Mouse (Mus musculus) urinary bladder, postnatal 10 days (tissue): Measurements from ENCODE around the gene B4galt1.

ENCODE experiments used
- DNase-seq: peaks from one replicate; pipeline ENCODE4 v3.0.0; 2022; ENCODE audit warnings: low spot score

B4galt1 gene

GRCm38 (mm10) chr4:40870206-40870605 is 16.4 kb upstream of the B4galt1 start:
- DNase-seq = no peak

DNA sequence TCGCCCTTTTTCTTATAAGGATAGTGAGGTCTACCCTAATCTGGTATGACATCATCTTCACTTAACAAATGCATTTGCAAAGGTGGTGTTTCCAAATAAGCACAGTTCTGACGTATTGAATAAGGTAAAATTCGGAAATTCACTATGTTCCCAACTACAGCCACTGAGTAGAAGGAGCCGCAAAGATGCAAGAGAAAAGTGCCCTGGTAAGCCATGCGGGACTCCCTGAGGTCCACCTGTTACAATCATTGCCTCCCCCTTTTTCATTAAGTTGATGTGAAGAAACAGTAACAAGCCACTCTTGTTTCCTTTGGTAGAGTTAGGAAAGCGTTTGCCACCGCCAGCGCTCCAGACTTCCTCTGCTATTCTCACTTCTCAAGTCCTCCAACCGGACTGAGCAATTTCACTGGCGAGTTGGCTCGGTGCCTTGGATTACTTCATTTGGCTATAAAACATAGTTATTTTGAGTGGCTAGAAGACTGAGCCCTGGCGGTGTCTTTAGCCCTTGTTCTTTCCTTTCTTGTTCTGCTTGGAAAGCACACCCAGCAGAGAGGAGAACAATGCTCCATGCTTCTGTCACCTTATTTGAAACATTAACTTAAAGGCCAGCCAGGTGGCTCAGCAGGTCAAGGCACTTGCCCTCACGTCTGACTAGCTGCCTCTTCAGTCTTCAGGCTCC is 14.9 kb upstream of the B4galt1 start:
- no peak for DNase-seq

DNA sequence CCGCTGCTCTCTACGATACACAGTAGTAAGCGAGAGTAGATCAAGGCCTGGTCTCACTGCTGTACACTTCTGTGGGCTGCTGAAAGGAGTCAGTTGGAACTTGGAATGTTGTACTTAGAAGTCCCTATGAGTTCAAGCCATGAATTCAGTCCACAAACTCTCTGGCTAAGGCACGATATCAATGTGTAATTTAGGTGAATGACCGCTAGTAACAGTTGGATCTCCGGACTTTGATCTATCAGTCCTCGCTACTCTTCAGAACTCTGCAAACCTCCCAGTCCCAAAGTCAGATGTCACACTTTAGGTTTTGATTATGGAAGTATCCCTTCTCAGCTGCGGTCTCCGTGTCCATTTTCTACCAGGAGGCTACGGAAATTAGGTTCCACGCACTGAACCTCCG is 10.6 kb upstream of the B4galt1 start:
- no peak for DNase-seq

GRCm38 (mm10) chr4:40863340-40863739 is 9.5 kb upstream of the B4galt1 start:
- no peak for DNase-seq

DNA sequence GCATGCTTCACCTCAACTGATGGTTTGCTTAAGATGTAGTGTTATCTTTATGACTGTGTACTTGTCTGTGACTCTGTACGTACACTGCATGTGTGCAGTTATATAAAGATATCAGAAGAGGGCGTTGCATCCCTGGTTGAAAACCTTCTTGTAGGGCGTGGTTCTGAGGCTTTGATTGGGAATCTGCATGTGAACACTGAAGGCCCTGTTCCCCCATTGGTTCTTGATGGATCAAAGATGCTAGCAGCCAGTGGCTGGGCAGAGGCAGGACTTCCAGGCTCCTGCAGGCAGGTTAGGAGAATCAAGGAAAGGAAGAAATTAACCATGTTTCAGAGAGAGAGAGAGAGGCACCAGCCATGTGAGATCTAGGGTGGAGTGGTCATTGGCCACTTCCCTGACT is 7.3 kb upstream of the B4galt1 start:
- DNase-seq = no peak

DNA sequence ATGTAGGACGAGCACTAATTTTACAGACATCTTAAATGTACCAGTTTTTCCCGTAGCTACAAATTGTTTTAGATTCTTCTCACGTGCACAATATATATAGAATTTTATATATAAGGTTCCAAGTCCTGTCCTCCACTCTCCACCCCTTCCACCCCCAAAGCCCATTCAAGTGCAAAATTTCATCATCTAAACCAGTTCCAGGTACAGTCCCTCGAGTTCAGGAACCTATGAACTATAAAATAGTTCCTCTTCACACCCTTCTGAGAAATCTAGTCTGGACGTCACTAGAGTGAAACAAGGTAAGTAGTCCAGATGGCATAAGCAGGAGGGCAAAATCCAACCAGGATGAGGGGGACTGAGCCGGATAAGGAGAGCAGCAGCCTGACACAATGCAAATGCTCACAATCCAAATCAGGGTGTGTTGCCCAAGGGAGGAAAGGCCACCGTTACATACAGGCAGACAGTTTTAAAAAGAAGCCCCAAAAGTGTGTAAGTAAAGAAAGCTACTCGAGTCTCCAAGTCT is 4.1 kb upstream of the B4galt1 start:
- no peak for DNase-seq

- no peak for DNase-seq
These were observed 2.8 kb upstream of the B4galt1 start for GRCm38 (mm10) chr4:40856571-40856970.

- no peak for DNase-seq
These were observed 655 bp upstream of the B4galt1 start for GRCm38 (mm10) chr4:40854387-40854933.

DNA sequence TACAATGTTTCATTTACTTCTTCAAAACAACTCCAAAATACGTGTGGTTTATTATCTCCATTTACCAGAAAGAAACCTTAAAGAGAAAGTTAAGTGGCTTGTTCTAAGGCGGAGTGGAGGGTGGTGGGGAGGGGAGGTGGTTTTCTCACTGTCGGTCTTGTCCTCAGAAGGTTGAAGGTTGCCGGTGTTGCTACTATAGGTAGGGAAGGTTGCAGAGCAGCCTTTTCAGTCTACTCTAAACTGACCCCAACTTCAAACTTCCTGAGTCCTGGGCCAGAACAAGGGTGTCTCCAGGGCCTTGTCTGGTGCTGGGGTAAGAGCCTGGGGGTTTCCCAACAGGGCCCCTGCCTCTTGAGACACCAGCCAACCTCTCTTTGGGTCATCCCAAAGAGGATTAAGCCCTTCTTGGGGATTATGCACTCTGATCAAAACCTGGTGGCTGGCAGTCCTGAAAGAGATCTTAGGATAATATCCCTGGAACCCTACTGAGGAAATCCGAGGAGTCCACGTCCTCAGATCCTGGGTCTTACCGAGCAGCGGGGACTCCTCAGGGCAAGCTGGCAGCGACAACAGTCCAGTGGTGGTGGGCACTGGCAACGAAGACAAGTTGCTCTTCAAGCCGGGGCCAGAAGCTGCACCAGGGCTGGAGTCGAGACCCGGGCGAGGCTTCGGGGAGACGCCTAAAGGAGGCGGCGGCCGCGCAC is 792 bp downstream of the B4galt1 start:
- no peak for DNase-seq

GRCm38 (mm10) chr4:40852249-40852781 is 1.5 kb downstream of the B4galt1 start:
- DNase-seq = no peak

- no peak for DNase-seq
These were observed 2.0 kb downstream of the B4galt1 start for GRCm38 (mm10) chr4:40851763-40852248.

GRCm38 (mm10) chr4:40851031-40851762 is 2.6 kb downstream of the B4galt1 start:
- DNase-seq = no peak

DNA sequence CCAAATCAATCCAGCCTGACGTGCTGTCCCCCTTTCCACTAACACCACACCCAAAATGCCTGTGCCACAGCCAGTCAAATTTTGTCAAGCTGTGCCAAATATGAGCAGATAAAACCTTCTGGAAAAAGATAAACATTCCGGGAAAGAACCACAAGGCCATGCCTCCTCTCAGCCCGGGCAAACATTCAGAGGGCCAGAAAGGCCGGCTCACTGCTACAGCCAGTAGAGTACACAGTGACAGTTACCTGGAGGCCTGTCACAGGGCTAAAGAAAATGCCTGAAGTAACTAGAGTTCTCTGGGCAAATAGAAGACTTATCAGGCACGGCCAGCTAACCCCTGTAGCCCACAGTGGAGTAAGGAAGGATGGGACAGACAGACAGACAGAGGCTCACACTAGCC is 3.2 kb downstream of the B4galt1 start:
- DNase-seq = no peak

DNA sequence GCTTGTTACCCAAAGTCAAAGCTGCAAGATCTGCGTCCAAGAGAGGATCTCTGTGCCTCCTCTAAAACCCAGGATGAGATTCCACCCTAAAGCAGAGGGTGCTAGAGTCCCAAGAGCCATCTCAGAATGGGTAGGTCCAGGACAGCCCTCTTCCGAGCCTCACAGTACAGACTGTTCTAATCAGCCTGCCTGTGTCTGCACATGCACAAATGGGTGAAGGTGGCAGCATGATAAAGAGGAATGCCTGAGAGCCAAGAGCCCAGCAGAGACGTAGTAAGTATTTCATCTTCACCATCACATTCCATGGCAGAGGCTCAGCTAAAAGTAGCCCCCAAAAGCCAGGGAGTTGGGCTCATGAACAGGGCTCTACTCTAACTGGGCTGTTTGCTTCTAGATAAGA is 4.3 kb downstream of the B4galt1 start:
- DNase-seq = no peak

GRCm38 (mm10) chr4:40848246-40848645 is 5.6 kb downstream of the B4galt1 start:
- DNase-seq = no peak

DNA sequence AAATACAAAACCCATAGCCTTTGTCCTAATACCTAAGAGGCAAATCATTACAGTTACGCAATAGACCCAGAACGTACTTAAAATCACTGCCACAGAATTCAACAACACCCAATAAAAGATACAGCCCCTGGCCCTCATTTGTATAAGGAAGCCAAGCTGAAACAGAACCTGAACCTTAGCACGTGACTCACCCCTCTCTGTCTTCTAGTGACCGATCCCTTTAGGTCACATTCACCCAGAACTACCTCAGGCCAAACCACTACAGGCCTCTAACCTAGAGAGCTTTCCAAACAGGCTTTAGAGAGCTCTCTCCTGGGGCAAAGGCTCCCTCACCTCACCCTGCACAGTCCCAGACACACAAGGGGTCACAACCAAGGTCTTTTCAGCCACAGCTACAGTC is 6.6 kb downstream of the B4galt1 start:
- DNase-seq = no peak

GRCm38 (mm10) chr4:40846143-40846931 is 7.5 kb downstream of the B4galt1 start:
- no peak for DNase-seq

DNA sequence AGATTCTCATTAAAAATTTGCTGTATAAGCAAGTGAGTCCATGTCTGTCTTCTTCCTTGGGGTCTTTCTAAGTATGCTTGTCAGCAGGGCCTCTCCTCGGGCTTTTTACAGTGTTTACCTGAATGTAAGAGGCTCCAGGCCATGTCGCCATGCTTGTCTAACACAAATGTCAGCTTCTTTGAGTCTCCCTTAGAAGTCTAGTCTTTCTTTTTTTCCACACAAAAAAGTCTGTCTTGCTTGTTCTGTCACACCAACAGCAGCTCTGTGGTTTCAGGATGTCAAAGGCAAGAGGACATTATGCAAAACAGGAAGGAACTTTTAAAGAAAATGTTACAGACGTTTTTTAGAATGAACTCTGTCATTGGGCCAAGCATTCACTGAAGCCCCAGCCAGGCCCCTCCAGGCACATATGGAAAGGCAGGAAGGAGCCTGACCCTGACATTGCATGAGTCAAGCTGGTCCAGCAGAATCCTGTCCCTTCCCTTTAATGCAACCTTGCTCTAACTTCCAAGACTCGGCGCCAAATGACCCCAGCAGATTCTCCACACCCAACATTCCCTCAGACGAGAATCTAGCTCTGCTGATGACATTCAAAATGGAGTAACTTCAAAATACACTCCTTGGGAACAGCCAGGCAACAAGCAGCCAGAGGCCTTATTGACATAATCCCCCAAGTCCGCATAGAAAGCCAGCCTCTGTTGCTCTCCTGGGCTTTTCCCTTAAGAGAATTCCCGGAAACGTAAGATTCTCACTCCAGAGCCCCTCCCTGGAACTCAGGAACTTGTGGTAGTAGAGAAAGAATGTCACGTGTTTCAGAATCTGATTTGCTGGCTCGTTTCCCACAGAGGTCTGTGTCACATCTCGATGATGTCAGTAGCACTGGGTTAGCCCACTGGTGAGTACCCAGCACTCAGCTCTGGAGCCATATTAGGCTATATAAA is 8.7 kb downstream of the B4galt1 start:
- DNase-seq = no peak

DNA sequence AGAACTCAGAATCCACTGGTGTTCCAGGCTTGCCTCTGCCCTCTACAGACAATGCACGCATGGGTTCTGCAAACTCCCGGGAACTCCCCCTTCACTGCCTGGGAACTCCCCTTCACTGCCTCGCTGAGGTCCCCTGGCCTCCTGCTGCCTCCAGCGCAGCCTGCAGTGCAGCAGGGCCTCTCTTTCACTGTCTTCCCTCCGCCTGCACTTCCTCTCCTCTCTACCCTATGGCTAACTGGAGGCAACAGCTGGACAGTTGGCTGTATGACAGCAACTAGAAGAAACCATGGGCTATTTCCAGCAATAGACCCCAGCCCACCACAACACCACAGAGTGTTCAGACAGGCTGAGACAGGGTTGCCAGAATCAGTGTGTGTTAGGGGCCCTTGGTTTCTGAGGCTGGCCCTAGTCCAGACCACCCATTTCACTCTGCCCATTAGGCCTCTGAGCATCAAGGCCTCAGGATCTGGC is 9.5 kb downstream of the B4galt1 start:
- DNase-seq = no peak

GRCm38 (mm10) chr4:40843726-40844125 is 10.1 kb downstream of the B4galt1 start:
- no peak for DNase-seq
